In the genomic region with DNA sequence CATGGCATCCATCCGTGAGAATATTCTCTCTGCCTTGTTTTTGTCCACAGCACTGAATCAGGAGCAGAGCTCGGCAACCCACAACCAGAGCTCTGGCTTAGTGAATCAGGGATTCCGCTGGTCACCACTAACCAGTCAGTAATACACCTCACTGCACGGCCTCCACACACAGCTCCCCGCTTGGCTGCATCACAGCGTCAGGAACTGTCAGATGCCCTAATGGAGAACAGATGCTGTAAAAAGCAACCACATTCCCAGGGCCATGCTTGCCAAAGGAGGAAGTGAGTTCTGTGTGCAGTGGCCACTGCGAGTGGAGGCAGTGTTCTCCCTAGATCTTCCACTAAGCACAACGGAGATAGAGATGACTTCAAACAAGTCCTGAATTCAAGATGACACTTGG, we compare ENCODE assay signal across 8 mouse cellular contexts.
A peak's percentile ranks its signal among the peaks of the same experiment; 100 is the strongest.
DNase-seq lines count a peak whose midpoint lies in the region; ATAC-seq lines count a peak whose summit lies in the region.

No protein-coding gene starts in this region.

- no peak overlapping the region for H3K4me3 ChIP-seq in limb, embryonic 12.5 days (replicated peaks)

- no peak overlapping the region for H3K4me2 ChIP-seq in limb, embryonic 12.5 days

- 0 out of 2 replicates have a peak, but pooled peaks cover 5% of the 10 kb centered on the region for H3K27me3 ChIP-seq in limb, embryonic 12.5 days

- 18% methylated on average over 8 of the region's 8 CpGs for WGBS in limb, embryonic 12.5 days

- peak; percentile 58 for ATAC-seq in limb, embryonic 12.5 days (ENCODE audit: insufficient number of reproducible peaks, insufficient read depth, low FRiP score, low TSS enrichment, low read depth)

- H3K27ac ChIP-seq in limb, embryonic 12.5 days: peak overlapping the region; percentile 53; the same call in 1 of the 2 replicates

- H3K9me3 ChIP-seq in limb, embryonic 12.5 days: no peaks in the 10 kb centered on the region

- DNase-seq in cerebellum, postnatal 14 days: peak; percentile 56 to 62
- DNase-seq in cerebellum, adult 11 months: no peak
- DNase-seq in NIH3T3 (ENCODE audit: low read depth): peak; percentile 96
- DNase-seq in gastrocnemius, postnatal 36 days: peak; percentile 47 to 67
- DNase-seq in adrenal gland, postnatal 36 days: no peak
- no peak for DNase-seq in adrenal gland, adult 8-10 months
- no peak for DNase-seq in adrenal gland, adult 18-20 months (ENCODE audit: low spot score in 2 of 2)

- intact Hi-C loops in gastrocnemius, postnatal 36 days (cut with DNase I): no loop called here

- H3K36me3 ChIP-seq in limb, embryonic 12.5 days: no peaks in the 10 kb centered on the region

- H3K9ac ChIP-seq in limb, embryonic 12.5 days (replicated peaks): no peak overlapping the region

- peaks cover 39% of the 10 kb centered on the region for H3K4me1 ChIP-seq in limb, embryonic 12.5 days (replicated peaks)

Comparison
In these comparisons a context has a peak if more than half of its experiments do, and no peak if none do; other contexts are left out.
1. DNase-seq: peak in cerebellum, postnatal 14 days (2 of 2), NIH3T3 (single experiment) and gastrocnemius, postnatal 36 days (2 of 2); none in cerebellum, adult 11 months (single experiment), adrenal gland, postnatal 36 days (0 of 2), adrenal gland, adult 8-10 months (single experiment) and adrenal gland, adult 18-20 months (0 of 2).